Mouse (Mus musculus): ENCODE measurements around the gene Nop2. TPM values are rescaled to one million over a fixed set of nuclear protein-coding genes. Genes with fewer than 3 reads are reported as not detected.

Nop2 gene
- polyA plus RNA-seq, 1 experiment from 2014 or later = 49.7 TPM

DNA sequence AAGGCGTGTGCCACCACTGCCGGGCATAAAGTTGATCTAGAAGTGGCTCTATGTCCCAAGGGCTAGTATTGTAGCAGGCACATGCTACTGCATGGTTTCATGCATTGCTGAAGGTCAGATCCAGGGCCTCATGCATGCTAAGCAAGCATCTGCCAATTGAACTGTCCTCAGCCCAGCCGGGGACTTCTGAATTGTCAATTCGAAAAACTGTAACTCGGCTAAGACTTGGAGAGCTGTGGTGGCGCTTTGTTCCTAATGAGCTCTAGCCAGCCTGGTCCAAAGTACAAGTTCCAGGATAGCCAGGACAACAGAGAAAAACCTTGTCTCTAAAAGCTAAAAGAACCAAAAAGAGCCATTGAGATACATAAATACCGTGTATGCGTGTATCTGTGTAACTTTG is 12.3 kb upstream of the Nop2 start:
- no peak for ATAC-seq (ENCODE audit: low FRiP score, low read depth)
- H3K27me3 ChIP-seq = no peaks in the 10 kb centered on the region
- H3K4me3 ChIP-seq = no peak overlapping the region
- peaks cover 97% of the 10 kb centered on the region for H3K36me3 ChIP-seq
- no peaks in the 10 kb centered on the region for H3K4me1 ChIP-seq (replicated peaks)
- no peak overlapping the region for H3K9ac ChIP-seq
- no peak overlapping the region for H3K27ac ChIP-seq (replicated peaks)
- H3K9me3 ChIP-seq = no peaks in the 10 kb centered on the region
- 93% methylated on average over 8 of the region's 8 CpGs for WGBS
- H3K4me2 ChIP-seq = no peak overlapping the region

GRCm38 (mm10) chr6:125128724-125129123 is 3.0 kb upstream of the Nop2 start:
- no peak overlapping the region for H3K4me3 ChIP-seq
- H3K27ac ChIP-seq (replicated peaks) = no peak overlapping the region
- ATAC-seq (ENCODE audit: low FRiP score, low read depth) = no peak
- H3K9me3 ChIP-seq = no peaks in the 10 kb centered on the region
- no peaks in the 10 kb centered on the region for H3K27me3 ChIP-seq
- H3K9ac ChIP-seq = no peak overlapping the region
- 94% methylated on average over 12 of the region's 12 CpGs for WGBS
- H3K4me2 ChIP-seq = no peak overlapping the region
- peaks cover 70% of the 10 kb centered on the region for H3K36me3 ChIP-seq
- H3K4me1 ChIP-seq (replicated peaks) = peaks cover 20% of the 10 kb centered on the region

DNA sequence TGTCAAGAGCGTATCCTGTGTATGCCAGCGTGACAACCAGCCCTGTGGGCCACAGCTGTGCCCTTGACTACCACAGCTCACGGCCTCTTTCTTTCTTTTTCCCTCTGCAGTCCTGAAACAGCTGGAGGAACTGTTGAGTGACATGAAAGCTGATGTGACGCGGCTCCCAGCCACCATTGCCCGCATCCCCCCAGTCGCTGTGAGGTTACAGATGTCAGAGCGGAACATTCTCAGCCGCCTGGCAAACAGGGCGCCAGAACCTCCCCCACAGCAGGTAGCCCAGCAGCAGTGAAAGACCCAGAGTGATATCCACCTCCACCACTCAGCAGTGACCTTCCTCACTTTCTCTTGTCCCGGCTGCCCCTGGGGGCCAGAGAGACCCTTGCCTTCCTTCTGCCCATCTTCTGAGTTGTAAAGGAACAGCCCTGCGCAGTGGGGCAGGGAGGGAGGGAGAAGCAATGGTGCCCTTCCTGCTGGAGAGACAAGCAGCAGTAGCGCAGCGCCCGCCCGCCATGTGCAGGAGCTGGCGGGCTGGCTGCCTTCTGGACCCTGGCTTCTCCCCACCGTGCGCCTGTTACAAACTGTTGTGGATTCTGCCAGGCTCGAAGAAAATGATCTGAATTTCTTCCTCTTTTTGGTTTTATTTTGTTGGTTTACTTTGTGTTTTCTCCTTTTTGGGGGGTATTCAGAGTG is 1.9 kb upstream of the Nop2 start:
- H3K9ac ChIP-seq = no peak overlapping the region
- no peak overlapping the region for H3K4me2 ChIP-seq
- no peak overlapping the region for H3K4me3 ChIP-seq
- H3K27ac ChIP-seq (replicated peaks) = no peak overlapping the region
- no peaks in the 10 kb centered on the region for H3K9me3 ChIP-seq
- 84% methylated on average over 20 of the region's 20 CpGs for WGBS
- ATAC-seq (ENCODE audit: low FRiP score, low read depth) = no peak
- peaks cover 20% of the 10 kb centered on the region for H3K4me1 ChIP-seq (replicated peaks)
- H3K27me3 ChIP-seq = no peaks in the 10 kb centered on the region
- H3K36me3 ChIP-seq = peaks cover 70% of the 10 kb centered on the region

- H3K36me3 ChIP-seq = peaks cover 66% of the 10 kb centered on the region
These were observed 761 bp downstream of the Nop2 start for GRCm38 (mm10) chr6:125132470-125132869.

GRCm38 (mm10) chr6:125137002-125137671 is 5.4 kb downstream of the Nop2 start:
- Histone ChIP-seq H3K4me3 (no peak overlapping the region), H3K9me3 (no peaks in the 10 kb centered on the region), H3K27me3 (no peaks in the 10 kb centered on the region), H3K36me3 (peaks cover 82% of the 10 kb centered on the region), H3K4me1 (replicated peaks) (peaks cover 15% of the 10 kb centered on the region), H3K9ac (no peak overlapping the region), H3K4me2 (no peak overlapping the region), H3K27ac (replicated peaks) (no peak overlapping the region)
- 88% methylated on average over 19 of the region's 19 CpGs for WGBS
- no peak for ATAC-seq (ENCODE audit: low FRiP score, low read depth)

More at GRCm38 (mm10) chr6:125132470-125132869, 761 bp downstream of the Nop2 start:
- Histone ChIP-seq H3K4me3 (peak overlapping the region; percentile 66), H3K9me3 (no peaks in the 10 kb centered on the region), H3K4me1 (replicated peaks) (peaks cover 20% of the 10 kb centered on the region), H3K4me2 (peak overlapping the region; percentile 88), H3K27me3 (no peaks in the 10 kb centered on the region), H3K27ac (replicated peaks) (no peak overlapping the region), H3K9ac (peak overlapping the region; percentile 68)
- 12% methylated on average over 11 of the region's 11 CpGs for WGBS
- no peak for ATAC-seq (ENCODE audit: low FRiP score, low read depth)

DNA sequence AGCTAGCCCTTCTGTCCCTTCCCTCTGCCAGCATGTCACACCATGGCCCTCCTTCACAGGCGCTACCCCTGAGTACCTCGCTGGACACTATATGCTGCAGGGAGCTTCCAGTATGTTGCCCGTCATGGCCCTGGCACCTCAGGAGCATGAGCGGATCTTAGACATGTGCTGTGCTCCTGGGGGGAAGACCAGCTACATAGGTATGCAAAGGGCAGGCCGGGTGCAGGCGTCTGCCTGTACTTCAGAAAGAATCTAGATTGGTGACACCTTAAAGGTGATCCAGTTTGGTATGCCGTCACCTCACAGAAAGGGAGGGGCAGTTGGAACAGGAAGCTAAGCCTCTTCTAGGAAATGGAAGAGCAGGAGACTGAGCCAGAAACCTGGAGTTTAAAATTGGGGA is 8.0 kb downstream of the Nop2 start:
- no peak for ATAC-seq (ENCODE audit: low FRiP score, low read depth)
- Histone ChIP-seq H3K4me3 (no peak overlapping the region), H3K4me2 (no peak overlapping the region), H3K9me3 (no peaks in the 10 kb centered on the region), H3K9ac (no peak overlapping the region), H3K36me3 (peaks cover 78% of the 10 kb centered on the region), H3K4me1 (replicated peaks) (peaks cover 6% of the 10 kb centered on the region), H3K27me3 (no peaks in the 10 kb centered on the region), H3K27ac (replicated peaks) (no peak overlapping the region)
- WGBS = 94% methylated on average over 7 of the region's 7 CpGs

DNA sequence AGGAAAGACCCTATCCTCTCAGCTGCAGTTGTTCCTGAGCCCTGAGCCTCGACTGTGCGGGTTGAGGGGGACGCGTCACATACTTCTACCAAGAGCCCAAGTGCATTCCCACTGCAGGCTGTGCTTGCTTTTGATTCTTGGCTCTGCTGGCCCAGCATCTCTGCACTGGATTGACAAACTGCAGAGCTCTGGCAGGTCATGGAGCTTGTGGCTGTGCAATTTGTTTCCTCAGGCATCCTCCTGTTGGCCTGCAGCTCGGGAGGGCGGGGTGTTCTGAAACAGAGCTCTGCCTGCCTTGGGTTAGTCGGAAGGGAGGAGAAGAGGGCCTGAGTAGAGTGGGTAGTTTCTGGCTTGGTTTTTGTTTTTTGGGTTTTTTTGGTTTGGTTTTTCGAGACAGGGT is 10.7 kb downstream of the Nop2 start:
- peaks cover 54% of the 10 kb centered on the region for H3K36me3 ChIP-seq

DNA sequence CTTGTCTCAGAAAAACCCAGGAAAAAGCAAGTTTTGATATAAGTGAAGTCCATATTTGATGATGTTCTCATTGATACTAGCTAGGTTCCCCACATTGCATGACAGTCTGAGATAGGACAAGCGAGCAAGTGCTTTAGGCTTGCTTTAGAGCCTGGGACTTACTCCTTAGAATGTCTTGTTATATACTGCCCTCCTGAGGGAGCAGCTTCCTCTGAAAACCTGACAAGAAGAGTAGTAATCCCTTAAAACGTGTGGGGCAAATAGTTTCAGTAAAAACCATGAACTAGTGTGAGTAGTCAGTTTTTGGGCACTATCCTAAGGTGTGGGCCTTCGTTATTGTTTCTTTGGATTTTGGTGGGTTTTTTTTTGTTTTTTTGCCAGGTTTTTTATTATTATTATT is 11.4 kb downstream of the Nop2 start:
- 77% methylated on average over 3 of the region's 3 CpGs for WGBS
- Histone ChIP-seq H3K4me2 (no peak overlapping the region), H3K9ac (no peak overlapping the region), H3K27ac (replicated peaks) (no peak overlapping the region), H3K27me3 (no peaks in the 10 kb centered on the region), H3K4me3 (no peak overlapping the region), H3K4me1 (replicated peaks) (peaks cover 34% of the 10 kb centered on the region), H3K9me3 (no peaks in the 10 kb centered on the region), H3K36me3 (peaks cover 51% of the 10 kb centered on the region)
- no peak for ATAC-seq (ENCODE audit: low FRiP score, low read depth)

More for the DNA sequence above, 10.7 kb downstream of the Nop2 start:
- H3K9ac ChIP-seq = no peak overlapping the region
- ATAC-seq (ENCODE audit: low FRiP score, low read depth) = no peak
- H3K9me3 ChIP-seq = no peaks in the 10 kb centered on the region
- H3K4me2 ChIP-seq = no peak overlapping the region
- no peaks in the 10 kb centered on the region for H3K27me3 ChIP-seq
- peaks cover 27% of the 10 kb centered on the region for H3K4me1 ChIP-seq (replicated peaks)
- 93% methylated on average over 8 of the region's 8 CpGs for WGBS
- H3K4me3 ChIP-seq = no peak overlapping the region
- no peak overlapping the region for H3K27ac ChIP-seq (replicated peaks)

DNA sequence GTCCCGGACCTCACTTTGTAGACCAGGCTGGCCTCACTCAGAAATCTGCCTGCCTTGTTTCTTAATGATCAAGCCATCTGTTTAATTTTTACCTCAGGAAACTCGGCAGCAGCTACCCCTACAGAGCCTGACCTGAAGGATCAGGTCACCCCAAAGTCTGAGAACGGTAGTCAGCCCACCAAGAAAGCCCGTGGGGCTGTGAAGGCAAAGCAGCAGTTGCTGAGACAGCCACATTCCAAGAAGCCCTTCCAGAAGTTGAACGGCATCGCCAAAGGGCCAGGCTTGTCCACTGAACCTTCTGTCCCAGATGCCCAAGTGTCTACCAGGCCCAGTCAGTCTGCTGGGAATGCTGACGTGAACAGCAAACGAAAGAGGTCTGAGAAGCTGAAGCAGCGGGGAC is 12.2 kb downstream of the Nop2 start:
- Histone ChIP-seq H3K9ac (no peak overlapping the region), H3K4me3 (no peak overlapping the region), H3K4me2 (no peak overlapping the region), H3K4me1 (replicated peaks) (peaks cover 42% of the 10 kb centered on the region), H3K9me3 (no peaks in the 10 kb centered on the region), H3K27me3 (no peaks in the 10 kb centered on the region), H3K27ac (replicated peaks) (no peak overlapping the region), H3K36me3 (peaks cover 46% of the 10 kb centered on the region)
- WGBS = 86% methylated on average over 9 of the region's 9 CpGs
- ATAC-seq (ENCODE audit: low FRiP score, low read depth) = no peak

- peak within 1 kb of the TSS; percentile 86 for H3K4me3 ChIP-seq
- H3K4me2 ChIP-seq = peak within 1 kb of the TSS; percentile 75
- ATAC-seq (ENCODE audit: low FRiP score, low read depth) = peak; percentile 94
- H3K27ac ChIP-seq (replicated peaks) = peak within 1 kb of the TSS; percentile 90
- WGBS = 1% methylated on average over 16 of the region's 16 CpGs
- no peaks in the 10 kb centered on the region for H3K27me3 ChIP-seq
- peak within 1 kb of the TSS; percentile 92 for H3K9ac ChIP-seq
- H3K9me3 ChIP-seq = no peaks in the 10 kb centered on the region
- peaks cover 35% of the 10 kb centered on the region for H3K36me3 ChIP-seq
- H3K4me1 ChIP-seq (replicated peaks) = peaks cover 52% of the 10 kb centered on the region
These were observed 13.3 kb downstream of the Nop2 start, which contains the start of gene Iffo1 for GRCm38 (mm10) chr6:125145001-125145400. Iffo1 (plus strand) TSS chr6:125145241.

DNA sequence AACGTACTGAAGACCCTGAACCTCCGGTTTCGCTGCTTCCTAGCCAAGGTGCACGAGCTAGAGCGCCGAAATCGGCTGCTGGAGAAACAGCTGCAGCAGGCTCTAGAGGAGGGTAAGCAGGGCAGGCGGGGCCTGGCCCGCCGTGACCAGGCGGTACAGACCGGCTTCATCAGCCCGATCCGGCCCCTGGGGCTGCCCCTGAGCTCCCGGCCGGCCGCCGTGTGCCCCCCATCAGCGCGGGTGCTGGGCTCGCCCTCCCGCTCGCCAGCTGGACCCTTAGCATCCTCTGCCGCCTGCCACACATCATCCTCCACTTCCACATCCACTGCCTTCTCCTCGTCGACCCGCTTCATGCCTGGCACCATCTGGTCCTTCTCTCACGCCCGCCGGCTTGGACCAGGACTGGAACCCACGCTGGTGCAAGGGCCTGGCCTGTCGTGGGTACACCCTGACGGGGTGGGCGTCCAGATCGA is 13.8 kb downstream of the Nop2 start:
- Histone ChIP-seq H3K4me1 (replicated peaks) (peaks cover 52% of the 10 kb centered on the region), H3K27me3 (no peaks in the 10 kb centered on the region), H3K4me2 (peak overlapping the region; percentile 75), H3K27ac (replicated peaks) (peak overlapping the region; percentile 90), H3K36me3 (peaks cover 30% of the 10 kb centered on the region), H3K9ac (peak overlapping the region; percentile 92), H3K4me3 (peak overlapping the region; percentile 86), H3K9me3 (no peaks in the 10 kb centered on the region)
- 1% methylated on average over 34 of the region's 35 CpGs for WGBS
- peak; percentile 72 for ATAC-seq (ENCODE audit: low FRiP score, low read depth)

- 0 out of 2 replicates have a peak overlapping the region, but pooled peaks have one; percentile 29 for H3K27ac ChIP-seq (replicated peaks)
- no peak for ATAC-seq (ENCODE audit: low FRiP score, low read depth)
- H3K4me2 ChIP-seq = peak overlapping the region; percentile 75
- H3K4me3 ChIP-seq = peak overlapping the region; percentile 86
- H3K9me3 ChIP-seq = no peaks in the 10 kb centered on the region
- peak overlapping the region; percentile 92 for H3K9ac ChIP-seq
- no peaks in the 10 kb centered on the region for H3K27me3 ChIP-seq
- 42% methylated on average over 7 of the region's 7 CpGs for WGBS
- H3K4me1 ChIP-seq (replicated peaks) = peaks cover 52% of the 10 kb centered on the region
- peaks cover 26% of the 10 kb centered on the region for H3K36me3 ChIP-seq
These were observed 14.4 kb downstream of the Nop2 start for GRCm38 (mm10) chr6:125146148-125146547.

Data from hindbrain, embryonic 15.5 days (tissue).